8 mouse cellular contexts compared by ENCODE assay signal in the genomic region with DNA sequence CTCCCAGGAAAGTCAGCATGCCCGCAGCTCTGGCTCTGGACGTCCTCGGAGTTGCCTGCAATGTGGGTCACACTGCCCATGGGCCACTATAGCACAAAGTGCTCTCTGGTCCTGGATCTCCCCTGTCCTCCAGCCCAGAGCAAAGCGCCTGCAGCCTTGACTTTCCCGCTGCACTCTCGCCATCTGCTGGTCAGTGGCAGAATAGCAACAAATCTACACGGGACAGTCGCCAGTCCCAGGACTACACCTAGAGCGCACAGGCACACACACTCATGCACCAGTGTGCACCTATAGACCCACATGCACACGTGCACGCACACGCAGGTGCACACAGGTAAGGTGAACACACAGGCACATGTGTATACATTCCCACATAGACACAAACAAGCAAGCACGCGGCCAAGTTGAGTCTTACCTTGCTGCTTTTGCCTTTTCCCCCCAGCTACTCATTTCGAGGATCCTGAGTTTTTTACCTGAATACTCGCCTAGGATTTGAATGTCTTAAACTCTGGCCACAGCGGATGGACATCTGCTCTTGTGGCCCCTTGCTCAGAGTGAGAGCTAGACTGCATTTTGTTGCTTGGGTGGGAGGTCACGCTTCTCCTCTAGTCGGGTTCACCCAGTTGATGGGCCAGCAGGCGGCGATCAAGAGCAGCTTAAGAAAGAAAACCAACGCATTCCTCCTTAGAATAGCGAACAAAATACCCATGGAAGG. TPM values are rescaled to one million over a fixed set of nuclear protein-coding genes. Genes with fewer than 3 reads are reported as not detected.
DNase-seq lines count a peak whose midpoint lies in the region; ATAC-seq and TF ChIP-seq lines count a peak whose summit lies in the region.

No protein-coding gene starts in this region.

- no peaks in the 10 kb centered on the region for H3K79me2 ChIP-seq in MEL (ENCODE audit: control insufficient read depth, insufficient read depth, low read length, poor library complexity)

- H3K4me2 ChIP-seq in lung, embryonic 15.5 days, result peak overlapping the region; percentile 25; the same call in 1 of the 2 replicates

- 7% methylated on average over 23 of the region's 23 CpGs for WGBS in hindbrain, embryonic 10.5 days
- 7% methylated on average over 23 of the region's 23 CpGs for WGBS in lung, embryonic 15.5 days

- peak; percentile 25 to 64 (median 45); a peak in 5 of 6 replicates for TF ChIP-seq CTCF in MEL (IDR thresholded peaks at IDR 0.05 in 2 of 3, conservative IDR thresholded peaks at IDR 0.05 in 1 of 3; ENCODE audit: control insufficient read depth in 1 of 3, insufficient read depth in 1 of 3, low read depth in 2 of 3, low read length in 3 of 3, poor library complexity in 1 of 3, severe bottlenecking in 1 of 3)

- no peaks in the 10 kb centered on the region for H3K4me1 ChIP-seq in MEL (ENCODE audit: control insufficient read depth in 1 of 2, insufficient read depth in 2 of 2, low read length in 2 of 2)
- peaks cover 20% of the 10 kb centered on the region for H3K4me1 ChIP-seq in hindbrain, embryonic 10.5 days (replicated peaks)
- 0 out of 2 replicates have a peak, but pooled peaks cover 4% of the 10 kb centered on the region for H3K4me1 ChIP-seq in lung, embryonic 15.5 days

- TF ChIP-seq POLR2A in MEL (IDR thresholded peaks at IDR 0.05; ENCODE audit: control insufficient read depth in 1 of 2, insufficient read depth in 1 of 2, low read depth in 1 of 2, low read length in 2 of 2, poor library complexity in 1 of 2), result no peak

- no peaks in the 10 kb centered on the region for H3K36me3 ChIP-seq in MEL (ENCODE audit: control insufficient read depth in 1 of 2, insufficient read depth in 2 of 2, low read length in 2 of 2)
- H3K36me3 ChIP-seq in hindbrain, embryonic 10.5 days, result no peaks in the 10 kb centered on the region
- H3K36me3 ChIP-seq in lung, embryonic 15.5 days, result no peaks in the 10 kb centered on the region

- no peaks in the 10 kb centered on the region for H3K27me3 ChIP-seq in MEL (ENCODE audit: control insufficient read depth in 1 of 2, insufficient read depth in 2 of 2, low read length in 2 of 2)
- peaks cover 7% of the 10 kb centered on the region; the same call in 1 of the 2 replicates for H3K27me3 ChIP-seq in hindbrain, embryonic 10.5 days (ENCODE audit: insufficient read depth, poor library complexity, severe bottlenecking)
- 0 out of 2 replicates have a peak, but pooled peaks cover 4% of the 10 kb centered on the region for H3K27me3 ChIP-seq in lung, embryonic 15.5 days

- no peak overlapping the region for H3K9ac ChIP-seq in MEL (ENCODE audit: control insufficient read depth, low read depth, low read length, poor library complexity, severe bottlenecking)
- H3K9ac ChIP-seq in lung, embryonic 15.5 days, result no peak overlapping the region

- no peak overlapping the region for H3K4me3 ChIP-seq in MEL (ENCODE audit: control insufficient read depth in 1 of 2, insufficient read depth in 1 of 2, low read depth in 2 of 2, low read length in 2 of 2)
- no peak overlapping the region for H3K4me3 ChIP-seq in hindbrain, embryonic 10.5 days
- H3K4me3 ChIP-seq in lung, embryonic 15.5 days, result no peak overlapping the region

- no peak overlapping the region for H3K27ac ChIP-seq in MEL (ENCODE audit: control insufficient read depth, low read depth, low read length)
- no peak overlapping the region for H3K27ac ChIP-seq in hindbrain, embryonic 10.5 days
- no peak overlapping the region for H3K27ac ChIP-seq in lung, embryonic 15.5 days

- TF ChIP-seq RAD21 in MEL (IDR thresholded peaks at IDR 0.05; ENCODE audit: low read depth, low read length), result no peak; the same call in 1 of the 2 replicates

- DNase-seq in MEL (ENCODE audit: low read depth, low spot score), result peak; percentile 5
- peak; percentile 93 for DNase-seq in cerebellum, adult 8-10 months
- DNase-seq in forelimb bud, embryonic 11.5 days (ENCODE audit: low read depth, low spot score), result peak; percentile 84
- DNase-seq in hindbrain, embryonic 10.5 days (ENCODE audit: low spot score), result peak; percentile 85
- DNase-seq in layer of hippocampus, adult 8-10 months (ENCODE audit: low spot score in 2 of 2), result peak; percentile 28 to 74
- DNase-seq in ovary, postnatal 14 days (ENCODE audit: low spot score), result peak; percentile 76
- peak; percentile 57 for DNase-seq in thymus, postnatal 25 days

- ATAC-seq in lung, embryonic 15.5 days (ENCODE audit: borderline replicate concordance, extremely low read depth, low FRiP score, low TSS enrichment), result peak; percentile 57; the same call in 1 of the 2 replicates

- no peaks in the 10 kb centered on the region for H3K9me3 ChIP-seq in MEL (replicated peaks; ENCODE audit: insufficient read depth, low read length)
- no peaks in the 10 kb centered on the region for H3K9me3 ChIP-seq in hindbrain, embryonic 10.5 days
- no peaks in the 10 kb centered on the region for H3K9me3 ChIP-seq in lung, embryonic 15.5 days

- no peak for TF ChIP-seq EP300 in MEL (IDR thresholded peaks at IDR 0.05; ENCODE audit: low read depth in 1 of 2, low read length in 2 of 2)

TF ChIP-seq in MEL, 35 proteins besides CTCF, POLR2A, EP300 and RAD21:
- TF ChIP-seq ZKSCAN1 (IDR thresholded peaks at IDR 0.05; ENCODE audit: low read depth, low read length) (no peak), TAL1 (IDR thresholded peaks at IDR 0.05; ENCODE audit: low read length) (no peak), HCFC1 (IDR thresholded peaks at IDR 0.05; ENCODE audit: low read depth, low read length) (no peak), ELF1 (IDR thresholded peaks at IDR 0.05; ENCODE audit: low read depth, low read length) (no peak), MAFK (IDR thresholded peaks at IDR 0.05; ENCODE audit: borderline replicate concordance, low read depth, low read length) (no peak), POLR2AphosphoS2 (IDR thresholded peaks at IDR 0.05; ENCODE audit: low read length) (no peak), MYC (IDR thresholded peaks at IDR 0.05; ENCODE audit: low read depth, low read length) (no peak), JUND (IDR thresholded peaks at IDR 0.05; ENCODE audit: low read depth, low read length) (no peak), GATA1 (IDR thresholded peaks at IDR 0.05; ENCODE audit: low read depth, low read length) (no peak), CHD2 (IDR thresholded peaks at IDR 0.05; ENCODE audit: low read length) (no peak), TBP (IDR thresholded peaks at IDR 0.05; ENCODE audit: low read depth, low read length) (no peak), NELFE (IDR thresholded peaks at IDR 0.05; ENCODE audit: low read depth, low read length) (no peak), MAZ (IDR thresholded peaks at IDR 0.05; ENCODE audit: low read depth, low read length) (no peak), ZMIZ1 (IDR thresholded peaks at IDR 0.05; ENCODE audit: low read depth, low read length) (no peak), NRF1 (IDR thresholded peaks at IDR 0.05; ENCODE audit: insufficient read depth, low read depth, low read length, poor library complexity, severe bottlenecking) (no peak), MYB (IDR thresholded peaks at IDR 0.05; ENCODE audit: low read depth, low read length) (no peak), SMC3 (IDR thresholded peaks at IDR 0.05; ENCODE audit: low read depth, low read length) (no peak), MEF2A (IDR thresholded peaks at IDR 0.05; ENCODE audit: extremely low read depth, insufficient replicate concordance, low read depth, low read length, poor library complexity, severe bottlenecking) (no peak)

RNA-seq across cellular contexts. Expression of a gene that starts 26.9 kb away (rescaled TPM):
- not detected in 2 replicates for total RNA-seq in MEL (2012; rRNA removed)
- polyA plus RNA-seq in MEL (2012; ENCODE audit: insufficient read depth in 1 of 2, insufficient read length in 2 of 2, low read depth in 1 of 2, low replicate concordance in 2 of 2, missing spikeins in 1 of 2), result not detected
- polyA plus RNA-seq in hindbrain, embryonic 10.5 days (2016; fragmentation: Nextera tagmentation; extraction: Ambion mirVana), result not detected in 2 replicates
- total RNA-seq in layer of hippocampus, adult 8-10 months (2022), result under 1 TPM in 1 of 4 experiments, not detected in 3; 0.25 TPM
- polyA plus RNA-seq in lung, embryonic 15.5 days (2015; fragmentation: Nextera tagmentation; extraction: Ambion mirVana), result not detected in 2 replicates

Comparison
In these comparisons a context has a peak if more than half of its experiments do, and no peak if none do; other contexts are left out.
1. DNase-seq: peak in every context shown above with its lines; median percentile 93 in cerebellum, adult 8-10 months; 85 in hindbrain, embryonic 10.5 days; 84 in forelimb bud, embryonic 11.5 days; 76 in ovary, postnatal 14 days; 57 in thymus, postnatal 25 days; 51 in layer of hippocampus, adult 8-10 months; 5 in MEL.